8 mouse cellular contexts compared by ENCODE assay signal in the genomic region with DNA sequence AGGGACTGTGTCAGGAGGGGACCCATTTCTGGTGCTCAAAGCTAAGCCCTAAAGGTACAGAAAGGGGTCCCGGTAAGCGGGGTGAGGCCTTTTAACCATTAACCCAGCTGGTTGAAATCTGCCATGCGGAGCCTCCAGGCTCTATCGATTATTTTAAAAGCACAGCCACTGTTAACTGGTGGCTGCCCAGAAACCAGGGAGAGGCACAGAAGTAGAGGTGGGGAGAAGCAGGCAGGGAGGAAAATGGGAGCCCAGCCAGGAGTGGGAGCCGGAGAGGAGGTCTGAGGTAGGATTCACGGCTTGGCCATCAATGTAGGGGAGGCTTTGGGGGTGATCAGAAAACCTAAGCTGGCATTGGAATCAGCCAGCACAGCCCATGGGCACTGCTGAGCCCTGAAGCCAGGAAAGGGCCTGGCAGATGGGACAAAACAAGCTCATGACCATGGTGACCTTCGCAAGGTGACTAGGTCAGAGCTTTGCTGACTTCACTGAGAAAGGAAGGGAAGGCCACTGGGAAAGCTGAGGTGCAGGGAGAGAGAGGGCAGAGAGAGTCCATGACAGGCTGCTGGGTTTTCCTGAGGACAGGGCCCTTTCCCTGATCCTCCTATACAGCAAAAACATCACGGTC. TPM values are rescaled to one million over a fixed set of nuclear protein-coding genes. Genes with fewer than 3 reads are reported as not detected.
DNase-seq lines count a peak whose midpoint lies in the region; ATAC-seq lines count a peak whose summit lies in the region.

No protein-coding gene starts in this region.

- no peak overlapping the region for H3K4me3 ChIP-seq in hindbrain, embryonic 13.5 days
- no peak overlapping the region for H3K4me3 ChIP-seq in hindbrain, embryonic 12.5 days
- H3K4me3 ChIP-seq in embryonic facial prominence, embryonic 13.5 days = no peak overlapping the region
- H3K4me3 ChIP-seq in heart, embryonic 16.5 days (ENCODE audit: low read length) = no peak overlapping the region
- 0 out of 2 replicates have a peak overlapping the region, but pooled peaks have one; percentile 7 for H3K4me3 ChIP-seq in liver, embryonic 11.5 days (ENCODE audit: low read depth, low read length)

- peak overlapping the region; percentile 56 for H3K27ac ChIP-seq in hindbrain, embryonic 13.5 days
- H3K27ac ChIP-seq in hindbrain, embryonic 12.5 days = no peak overlapping the region; the same call in 1 of the 2 replicates
- H3K27ac ChIP-seq in embryonic facial prominence, embryonic 13.5 days = peak overlapping the region; percentile 89
- H3K27ac ChIP-seq in heart, embryonic 16.5 days (ENCODE audit: low read length) = peak overlapping the region; percentile 92
- peak overlapping the region; percentile 67 for H3K27ac ChIP-seq in liver, embryonic 11.5 days (ENCODE audit: low read depth, low read length)

- ATAC-seq in hindbrain, embryonic 13.5 days (ENCODE audit: low FRiP score) = no peak
- ATAC-seq in hindbrain, embryonic 12.5 days (ENCODE audit: low FRiP score) = no peak
- ATAC-seq in embryonic facial prominence, embryonic 13.5 days (ENCODE audit: insufficient number of reproducible peaks, insufficient read depth, low FRiP score, low TSS enrichment, low read depth) = no peak
- ATAC-seq in heart, embryonic 16.5 days (replicated peaks; ENCODE audit: extremely low read depth, insufficient read depth, low FRiP score) = no peak
- ATAC-seq in liver, embryonic 11.5 days (replicated peaks; ENCODE audit: low FRiP score) = no peak; the same call in 1 of the 2 replicates
- no peak for ATAC-seq in megakaryocyte, adult 5-6 weeks (ENCODE audit: poor library complexity, severe bottlenecking)
- no peak for ATAC-seq in erythroid progenitor cell, adult 5-6 weeks (replicated peaks; ENCODE audit: low FRiP score, poor library complexity, severe bottlenecking)

- peaks cover 35% of the 10 kb centered on the region for H3K36me3 ChIP-seq in hindbrain, embryonic 13.5 days
- H3K36me3 ChIP-seq in hindbrain, embryonic 12.5 days = peaks cover 30% of the 10 kb centered on the region
- peaks cover 31% of the 10 kb centered on the region for H3K36me3 ChIP-seq in embryonic facial prominence, embryonic 13.5 days
- H3K36me3 ChIP-seq in heart, embryonic 16.5 days (ENCODE audit: control insufficient read depth, insufficient read depth) = peaks cover 7% of the 10 kb centered on the region
- H3K36me3 ChIP-seq in liver, embryonic 11.5 days (ENCODE audit: control insufficient read depth, insufficient read depth, low read length) = no peaks in the 10 kb centered on the region

- H3K4me2 ChIP-seq in hindbrain, embryonic 13.5 days = no peak overlapping the region
- no peak overlapping the region for H3K4me2 ChIP-seq in hindbrain, embryonic 12.5 days (replicated peaks)
- no peak overlapping the region for H3K4me2 ChIP-seq in embryonic facial prominence, embryonic 13.5 days
- no peak overlapping the region for H3K4me2 ChIP-seq in heart, embryonic 16.5 days (ENCODE audit: low read depth, low read length)
- peak overlapping the region; percentile 42 for H3K4me2 ChIP-seq in liver, embryonic 11.5 days

- 81% methylated on average over 8 of the region's 8 CpGs for WGBS in hindbrain, embryonic 13.5 days
- 83% methylated on average over 8 of the region's 8 CpGs for WGBS in hindbrain, embryonic 12.5 days
- WGBS in embryonic facial prominence, embryonic 13.5 days = 74% methylated on average over 8 of the region's 8 CpGs
- 59% methylated on average over 8 of the region's 8 CpGs for WGBS in heart, embryonic 16.5 days
- 74% methylated on average over 8 of the region's 8 CpGs for WGBS in liver, embryonic 11.5 days

- no peaks in the 10 kb centered on the region for H3K27me3 ChIP-seq in hindbrain, embryonic 13.5 days
- H3K27me3 ChIP-seq in hindbrain, embryonic 12.5 days = no peaks in the 10 kb centered on the region
- no peaks in the 10 kb centered on the region for H3K27me3 ChIP-seq in embryonic facial prominence, embryonic 13.5 days
- H3K27me3 ChIP-seq in heart, embryonic 16.5 days (ENCODE audit: control insufficient read depth, insufficient read depth, low read length) = no peaks in the 10 kb centered on the region
- no peaks in the 10 kb centered on the region for H3K27me3 ChIP-seq in liver, embryonic 11.5 days (replicated peaks; ENCODE audit: control insufficient read depth, insufficient read depth, low read length)

- DNase-seq in liver, embryonic 11.5 days (ENCODE audit: low spot score) = no peak
- DNase-seq in spleen, postnatal 4 days (ENCODE audit: low spot score in 2 of 2) = no peak

- peaks cover 23% of the 10 kb centered on the region for H3K4me1 ChIP-seq in hindbrain, embryonic 13.5 days (replicated peaks)
- H3K4me1 ChIP-seq in hindbrain, embryonic 12.5 days = peaks cover 9% of the 10 kb centered on the region
- H3K4me1 ChIP-seq in embryonic facial prominence, embryonic 13.5 days = peaks cover 32% of the 10 kb centered on the region
- H3K4me1 ChIP-seq in heart, embryonic 16.5 days (ENCODE audit: control insufficient read depth, insufficient read depth, low read length) = peaks cover 32% of the 10 kb centered on the region
- peaks cover 11% of the 10 kb centered on the region; the same call in 1 of the 2 replicates for H3K4me1 ChIP-seq in liver, embryonic 11.5 days (replicated peaks; ENCODE audit: control insufficient read depth, insufficient read depth, low read length)

- H3K9me3 ChIP-seq in hindbrain, embryonic 13.5 days = no peaks in the 10 kb centered on the region
- H3K9me3 ChIP-seq in hindbrain, embryonic 12.5 days (replicated peaks) = no peaks in the 10 kb centered on the region
- no peaks in the 10 kb centered on the region for H3K9me3 ChIP-seq in embryonic facial prominence, embryonic 13.5 days
- H3K9me3 ChIP-seq in heart, embryonic 16.5 days (replicated peaks; ENCODE audit: control insufficient read depth, low read length) = no peaks in the 10 kb centered on the region
- H3K9me3 ChIP-seq in liver, embryonic 11.5 days (ENCODE audit: control insufficient read depth, low read length) = no peaks in the 10 kb centered on the region

- peak overlapping the region; percentile 43 for H3K9ac ChIP-seq in hindbrain, embryonic 13.5 days
- no peak overlapping the region for H3K9ac ChIP-seq in hindbrain, embryonic 12.5 days
- no peak overlapping the region for H3K9ac ChIP-seq in embryonic facial prominence, embryonic 13.5 days
- peak overlapping the region; percentile 57 for H3K9ac ChIP-seq in heart, embryonic 16.5 days (ENCODE audit: low read length)
- H3K9ac ChIP-seq in liver, embryonic 11.5 days (ENCODE audit: low read depth, low read length) = peak overlapping the region; percentile 30; the same call in 1 of the 2 replicates

RNA-seq across cellular contexts. Expression of gene Bace1, which starts 12.3 kb away (rescaled TPM):
- polyA plus RNA-seq in hindbrain, embryonic 13.5 days (2015; fragmentation: Nextera tagmentation; extraction: Ambion mirVana) = 46.4 and 50.3 TPM in 2 replicates
- 40.2 and 41.5 TPM in 2 replicates for polyA plus RNA-seq in hindbrain, embryonic 12.5 days (2016; fragmentation: Nextera tagmentation; extraction: Ambion mirVana)
- 34.4 and 35.5 TPM in 2 replicates for polyA plus RNA-seq in embryonic facial prominence, embryonic 13.5 days (2015; fragmentation: Nextera tagmentation; extraction: Ambion mirVana)
- 20.0 and 23.8 TPM in 2 replicates for polyA plus RNA-seq in heart, embryonic 16.5 days (2015; fragmentation: Nextera tagmentation; extraction: Ambion mirVana)
- polyA plus RNA-seq in liver, embryonic 11.5 days (2014; fragmentation: Nextera tagmentation; extraction: Ambion mirVana) = 12.9 and 14.6 TPM in 2 replicates
- total RNA-seq in megakaryocyte, adult 5-6 weeks (2015) = 2.9 and 3.5 TPM in 2 replicates
- 4.1 and 7.2 TPM in 2 replicates for total RNA-seq in megakaryocyte, adult 5-6 weeks (2017)
- 3.8 and 4.3 TPM in 2 replicates for total RNA-seq in erythroid progenitor cell, adult 5-6 weeks (2015; ENCODE audit: low replicate concordance)
- total RNA-seq in erythroid progenitor cell, adult 5-6 weeks (2017; ENCODE audit: low replicate concordance) = 1.5 and 2.2 TPM in 2 replicates

RNA-seq across cellular contexts. Expression of gene Cep164, which starts 22.2 kb away (rescaled TPM):
- polyA plus RNA-seq in hindbrain, embryonic 13.5 days (2015; fragmentation: Nextera tagmentation; extraction: Ambion mirVana) = 12.4 and 15.8 TPM in 2 replicates
- polyA plus RNA-seq in hindbrain, embryonic 12.5 days (2016; fragmentation: Nextera tagmentation; extraction: Ambion mirVana) = 17.7 and 18.8 TPM in 2 replicates
- polyA plus RNA-seq in embryonic facial prominence, embryonic 13.5 days (2015; fragmentation: Nextera tagmentation; extraction: Ambion mirVana) = 33.8 and 34.3 TPM in 2 replicates
- polyA plus RNA-seq in heart, embryonic 16.5 days (2015; fragmentation: Nextera tagmentation; extraction: Ambion mirVana) = 14.3 and 14.7 TPM in 2 replicates
- 10.3 and 12.9 TPM in 2 replicates for polyA plus RNA-seq in liver, embryonic 11.5 days (2014; fragmentation: Nextera tagmentation; extraction: Ambion mirVana)
- 11.1 and 11.9 TPM in 2 replicates for total RNA-seq in megakaryocyte, adult 5-6 weeks (2015)
- total RNA-seq in megakaryocyte, adult 5-6 weeks (2017) = 9.8 and 16.3 TPM in 2 replicates
- total RNA-seq in erythroid progenitor cell, adult 5-6 weeks (2015; ENCODE audit: low replicate concordance) = 31.4 and 47.4 TPM in 2 replicates
- total RNA-seq in erythroid progenitor cell, adult 5-6 weeks (2017; ENCODE audit: low replicate concordance) = 39.9 and 50.2 TPM in 2 replicates

RNA-seq across cellular contexts. Expression of gene Pcsk7, which starts 55.7 kb away (rescaled TPM):
- polyA plus RNA-seq in hindbrain, embryonic 13.5 days (2015; fragmentation: Nextera tagmentation; extraction: Ambion mirVana) = 24.0 and 28.8 TPM in 2 replicates
- polyA plus RNA-seq in hindbrain, embryonic 12.5 days (2016; fragmentation: Nextera tagmentation; extraction: Ambion mirVana) = 27.1 and 30.6 TPM in 2 replicates
- polyA plus RNA-seq in embryonic facial prominence, embryonic 13.5 days (2015; fragmentation: Nextera tagmentation; extraction: Ambion mirVana) = 22.6 and 23.7 TPM in 2 replicates
- 18.7 and 19.9 TPM in 2 replicates for polyA plus RNA-seq in heart, embryonic 16.5 days (2015; fragmentation: Nextera tagmentation; extraction: Ambion mirVana)
- 12.2 and 13.6 TPM in 2 replicates for polyA plus RNA-seq in liver, embryonic 11.5 days (2014; fragmentation: Nextera tagmentation; extraction: Ambion mirVana)
- total RNA-seq in megakaryocyte, adult 5-6 weeks (2015) = 12.1 and 15.4 TPM in 2 replicates
- 22.5 and 34.8 TPM in 2 replicates for total RNA-seq in megakaryocyte, adult 5-6 weeks (2017)
- 7.6 and 13.4 TPM in 2 replicates for total RNA-seq in erythroid progenitor cell, adult 5-6 weeks (2015; ENCODE audit: low replicate concordance)
- total RNA-seq in erythroid progenitor cell, adult 5-6 weeks (2017; ENCODE audit: low replicate concordance) = 10.1 and 12.5 TPM in 2 replicates

RNA-seq across cellular contexts. Expression of gene Rnf214, which starts 56.1 kb away (rescaled TPM):
- 106 and 110 TPM in 2 replicates for polyA plus RNA-seq in hindbrain, embryonic 13.5 days (2015; fragmentation: Nextera tagmentation; extraction: Ambion mirVana)
- 93.2 and 95.3 TPM in 2 replicates for polyA plus RNA-seq in hindbrain, embryonic 12.5 days (2016; fragmentation: Nextera tagmentation; extraction: Ambion mirVana)
- 68.8 and 70.4 TPM in 2 replicates for polyA plus RNA-seq in embryonic facial prominence, embryonic 13.5 days (2015; fragmentation: Nextera tagmentation; extraction: Ambion mirVana)
- 38.0 and 42.3 TPM in 2 replicates for polyA plus RNA-seq in heart, embryonic 16.5 days (2015; fragmentation: Nextera tagmentation; extraction: Ambion mirVana)
- 33.7 and 37.3 TPM in 2 replicates for polyA plus RNA-seq in liver, embryonic 11.5 days (2014; fragmentation: Nextera tagmentation; extraction: Ambion mirVana)
- total RNA-seq in megakaryocyte, adult 5-6 weeks (2015) = 19.6 and 23.3 TPM in 2 replicates
- 32.5 and 34.0 TPM in 2 replicates for total RNA-seq in megakaryocyte, adult 5-6 weeks (2017)
- total RNA-seq in erythroid progenitor cell, adult 5-6 weeks (2015; ENCODE audit: low replicate concordance) = 11.5 and 28.9 TPM in 2 replicates
- total RNA-seq in erythroid progenitor cell, adult 5-6 weeks (2017; ENCODE audit: low replicate concordance) = 71.4 and 81.8 TPM in 2 replicates

Comparison
In these comparisons a context has a peak if more than half of its experiments do, and no peak if none do; other contexts are left out.
1. H3K9ac ChIP-seq: peak in hindbrain, embryonic 13.5 days (single experiment), heart, embryonic 16.5 days (single experiment) and liver, embryonic 11.5 days (single experiment); none in hindbrain, embryonic 12.5 days (single experiment) and embryonic facial prominence, embryonic 13.5 days (single experiment).